Mouse (Mus musculus): ENCODE measurements at regions not wholly inside any gene's neighbourhood (a gene's known extent, or its start where the extent isn't known, plus 50 kb on each side); places are given as distances from the start of the nearest gene placed in this dataset.

GRCm38 (mm10) chr8:36304809-36305208 is 539.2 kb downstream of the Gm19410 start:
- DNase-seq (ENCODE audit: extremely low spot score in 1 of 2, low spot score in 2 of 2) = no peak
- no peak overlapping the region for H3K4me3 ChIP-seq
- no peak overlapping the region for H3K27ac ChIP-seq
- TF ChIP-seq CTCF (IDR thresholded peaks at IDR 0.05) = no peak
- intact Hi-C loops (cut with DNase I) = loop anchor here (5.0 kb wide), 1 partner anchor 53 kb away; no protein-coding TSS in a partner anchor

- DNase-seq (ENCODE audit: extremely low spot score in 1 of 2, low spot score in 2 of 2) = no peak
- no peak for TF ChIP-seq CTCF (IDR thresholded peaks at IDR 0.05)
- intact Hi-C loops (cut with DNase I) = loop anchor here (5.0 kb wide), 1 partner anchor 54 kb away; no protein-coding TSS in a partner anchor
- Histone ChIP-seq H3K4me3 (no peak overlapping the region), H3K27ac (no peak overlapping the region)
Measured at GRCm38 (mm10) chr8:36306336-36306735, 540.7 kb downstream of the Gm19410 start.

GRCm38 (mm10) chr8:36307496-36307895 is 541.9 kb downstream of the Gm19410 start:
- no peak for DNase-seq (ENCODE audit: extremely low spot score in 1 of 2, low spot score in 2 of 2)
- Histone ChIP-seq H3K27ac (no peak overlapping the region; the same call in 1 of the 2 replicates), H3K4me3 (no peak overlapping the region)
- TF ChIP-seq CTCF (IDR thresholded peaks at IDR 0.05) = no peak
- intact Hi-C loops (cut with DNase I) = loop anchor here (5.0 kb wide), 1 partner anchor 55 kb away; no protein-coding TSS in a partner anchor

GRCm38 (mm10) chr8:36308056-36308455 is 542.5 kb downstream of the Gm19410 start:
- intact Hi-C loops (cut with DNase I) = loop anchor here (5.0 kb wide), 1 partner anchor 56 kb away; no protein-coding TSS in a partner anchor
- H3K27ac ChIP-seq = no peak overlapping the region
- no peak overlapping the region for H3K4me3 ChIP-seq
- TF ChIP-seq CTCF (IDR thresholded peaks at IDR 0.05) = no peak
- DNase-seq (ENCODE audit: extremely low spot score in 1 of 2, low spot score in 2 of 2) = no peak

- DNase-seq (ENCODE audit: extremely low spot score in 1 of 2, low spot score in 2 of 2) = no peak
- intact Hi-C loops (cut with DNase I) = loop anchor here (5.0 kb wide), 1 partner anchor 57 kb away; no protein-coding TSS in a partner anchor
- no peak for TF ChIP-seq CTCF (IDR thresholded peaks at IDR 0.05)
Measured at GRCm38 (mm10) chr8:36309326-36309725, 543.7 kb downstream of the Gm19410 start.

GRCm38 (mm10) chr8:36309952-36310351 is 544.4 kb downstream of the Gm19410 start:
- intact Hi-C loops (cut with DNase I) = loop anchor here (5.0 kb wide), 1 partner anchor 58 kb away; no protein-coding TSS in a partner anchor
- no peak for TF ChIP-seq CTCF (IDR thresholded peaks at IDR 0.05)
- Histone ChIP-seq H3K27ac (no peak overlapping the region), H3K4me3 (no peak overlapping the region)
- no peak for DNase-seq (ENCODE audit: extremely low spot score in 1 of 2, low spot score in 2 of 2)

More at GRCm38 (mm10) chr8:36309326-36309725, 543.7 kb downstream of the Gm19410 start:
- H3K4me3 ChIP-seq = no peak overlapping the region
- H3K27ac ChIP-seq = no peak overlapping the region

GRCm38 (mm10) chr8:36311734-36312133 is 546.1 kb downstream of the Gm19410 start:
- DNase-seq (ENCODE audit: extremely low spot score in 1 of 2, low spot score in 2 of 2) = no peak
- TF ChIP-seq CTCF (IDR thresholded peaks at IDR 0.05) = no peak
- H3K27ac ChIP-seq = no peak overlapping the region
- no peak overlapping the region for H3K4me3 ChIP-seq
- intact Hi-C loops (cut with DNase I) = no loop called here

- no peak for TF ChIP-seq CTCF (IDR thresholded peaks at IDR 0.05)
- no peak for DNase-seq (ENCODE audit: extremely low spot score in 1 of 2, low spot score in 2 of 2)
- no peak overlapping the region for H3K4me3 ChIP-seq
- H3K27ac ChIP-seq = no peak overlapping the region
- intact Hi-C loops (cut with DNase I) = no loop called here
Measured at GRCm38 (mm10) chr8:36312963-36313362, 547.4 kb downstream of the Gm19410 start.

GRCm38 (mm10) chr8:36318396-36318795 is 552.8 kb downstream of the Gm19410 start:
- Histone ChIP-seq H3K27ac (no peak overlapping the region), H3K4me3 (no peak overlapping the region)
- intact Hi-C loops (cut with DNase I) = no loop called here
- no peak for TF ChIP-seq CTCF (IDR thresholded peaks at IDR 0.05)
- DNase-seq (ENCODE audit: extremely low spot score in 1 of 2, low spot score in 2 of 2) = no peak

GRCm38 (mm10) chr8:36318884-36319283 is 553.3 kb downstream of the Gm19410 start:
- no peak for DNase-seq (ENCODE audit: extremely low spot score in 1 of 2, low spot score in 2 of 2)
- no peak for TF ChIP-seq CTCF (IDR thresholded peaks at IDR 0.05)
- intact Hi-C loops (cut with DNase I) = no loop called here

GRCm38 (mm10) chr8:36319314-36319959 is 553.8 kb downstream of the Gm19410 start:
- TF ChIP-seq CTCF (IDR thresholded peaks at IDR 0.05) = no peak
- no peak overlapping the region for H3K4me3 ChIP-seq
- no peak for DNase-seq (ENCODE audit: extremely low spot score in 1 of 2, low spot score in 2 of 2)
- no peak overlapping the region for H3K27ac ChIP-seq
- intact Hi-C loops (cut with DNase I) = no loop called here

More at GRCm38 (mm10) chr8:36318884-36319283, 553.3 kb downstream of the Gm19410 start:
- no peak overlapping the region for H3K27ac ChIP-seq
- no peak overlapping the region for H3K4me3 ChIP-seq

- Histone ChIP-seq H3K4me3 (no peak overlapping the region), H3K27ac (no peak overlapping the region)
- intact Hi-C loops (cut with DNase I) = no loop called here
- DNase-seq (ENCODE audit: extremely low spot score in 1 of 2, low spot score in 2 of 2) = no peak
- TF ChIP-seq CTCF (IDR thresholded peaks at IDR 0.05) = no peak
Measured at GRCm38 (mm10) chr8:36322125-36322524, 556.5 kb downstream of the Gm19410 start.

GRCm38 (mm10) chr8:36322578-36322977 is 557.0 kb downstream of the Gm19410 start:
- intact Hi-C loops (cut with DNase I) = no loop called here
- Histone ChIP-seq H3K4me3 (no peak overlapping the region), H3K27ac (no peak overlapping the region)
- no peak for DNase-seq (ENCODE audit: extremely low spot score in 1 of 2, low spot score in 2 of 2)
- TF ChIP-seq CTCF (IDR thresholded peaks at IDR 0.05) = no peak
